Mouse (Mus musculus) frontal cortex, postnatal 10 days (tissue): Measurements from ENCODE around the gene Bmp2k.

Experiments used
- DNase-seq, 2 experiments: peaks; one replicate each; pipeline ENCODE4 v3.0.0; 2022; ENCODE audit warnings: low spot score in 2 of 2, mixed read lengths in 1 of 2

Bmp2k gene

DNA sequence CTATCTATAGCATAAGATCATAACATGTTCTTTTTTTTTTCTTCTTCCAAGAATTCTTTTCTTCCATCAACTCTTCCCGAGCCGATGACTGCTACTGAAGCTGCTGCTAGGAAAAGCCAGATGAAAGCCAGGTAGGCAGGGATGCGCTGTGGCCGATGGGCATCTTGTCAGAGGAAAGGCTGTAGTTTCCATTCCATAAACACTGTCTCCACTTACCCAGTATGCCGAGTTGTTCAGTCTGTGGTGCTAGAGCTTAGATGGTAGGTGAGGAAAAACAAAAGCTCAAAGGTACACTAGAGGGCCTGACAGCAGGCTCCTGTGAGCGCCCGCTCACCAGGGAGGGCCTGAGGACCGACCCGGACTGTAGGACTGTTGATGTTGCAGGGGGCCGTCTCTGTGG is 57.3 kb downstream of the Bmp2k start:
- DNase-seq: no peak

DNA sequence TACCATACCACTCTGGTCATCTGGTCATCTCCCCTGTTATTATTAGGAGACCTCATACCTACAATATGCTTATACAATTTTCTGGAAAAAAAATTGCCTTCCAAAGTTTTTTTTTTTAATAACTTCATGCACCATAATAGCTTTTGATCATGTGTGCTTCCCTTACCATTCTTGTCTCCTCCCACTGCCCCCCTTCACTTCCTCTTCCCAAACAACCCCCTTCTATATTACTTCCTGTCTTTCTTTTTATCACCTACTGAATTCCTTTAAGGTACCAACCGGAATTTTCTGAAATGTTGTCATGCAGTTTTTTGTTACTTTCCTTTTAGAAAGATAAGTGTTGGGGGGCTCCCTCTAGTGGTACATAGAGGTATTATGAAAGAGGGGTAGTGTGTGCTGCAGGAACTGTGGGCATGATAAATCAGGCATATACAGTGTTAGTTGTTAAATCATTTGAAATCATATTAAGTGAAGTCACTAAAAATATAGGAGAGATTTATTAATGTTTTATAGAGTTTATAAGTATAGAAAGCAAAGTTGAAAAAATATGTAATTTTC is 58.1 kb downstream of the Bmp2k start:
- no peak for DNase-seq

DNA sequence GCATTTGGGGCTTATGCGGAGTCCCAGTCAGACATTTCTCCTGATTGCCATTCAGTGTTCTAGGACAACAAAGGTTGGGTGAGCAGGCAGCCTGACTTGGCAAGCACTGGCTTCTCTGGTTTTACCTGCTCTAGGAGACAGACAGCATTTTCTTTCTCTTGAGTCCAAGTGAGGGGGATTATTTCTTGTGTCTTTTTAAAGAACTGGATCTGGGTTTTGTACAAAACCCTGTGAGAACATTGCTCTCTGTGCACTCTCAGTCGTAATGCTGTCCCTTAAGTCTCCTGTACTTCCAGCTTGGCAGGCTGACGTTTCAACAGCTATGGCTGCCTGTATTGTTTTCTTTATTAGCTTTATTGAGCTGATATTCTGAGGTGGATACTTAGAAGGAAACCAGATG is 58.9 kb downstream of the Bmp2k start:
- no peak for DNase-seq

DNA sequence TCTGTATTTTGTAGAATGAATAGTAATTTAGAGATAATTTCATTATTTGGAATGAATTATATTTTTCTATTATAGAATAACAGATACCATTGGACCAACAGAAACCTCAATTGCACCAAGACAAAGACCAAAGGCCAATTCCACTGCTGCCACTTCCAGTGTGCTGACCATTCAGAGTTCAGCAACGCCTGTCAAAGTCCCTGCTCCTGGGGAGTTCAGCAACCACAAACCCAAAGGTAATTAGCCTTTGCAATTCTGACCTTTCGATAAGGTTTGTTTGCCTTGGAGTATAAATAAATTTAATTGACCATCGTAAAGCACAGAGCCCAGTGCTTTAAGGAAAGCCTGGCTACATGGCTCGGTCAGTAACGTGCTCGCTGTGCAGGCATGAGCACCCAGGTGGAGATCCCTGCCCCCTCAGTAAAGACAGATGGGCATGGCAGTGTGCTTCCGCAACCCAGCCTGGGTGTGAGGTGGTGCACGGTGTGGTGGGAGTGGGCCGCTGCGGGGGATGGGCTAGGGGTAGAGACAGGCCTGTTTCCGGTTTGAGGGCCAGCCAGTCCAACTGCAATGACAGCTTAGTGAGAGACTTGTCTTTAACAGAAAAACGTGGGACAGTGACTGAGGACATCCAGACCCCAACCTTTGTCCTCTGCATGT is 59.4 kb downstream of the Bmp2k start:
- no peak for DNase-seq

DNA sequence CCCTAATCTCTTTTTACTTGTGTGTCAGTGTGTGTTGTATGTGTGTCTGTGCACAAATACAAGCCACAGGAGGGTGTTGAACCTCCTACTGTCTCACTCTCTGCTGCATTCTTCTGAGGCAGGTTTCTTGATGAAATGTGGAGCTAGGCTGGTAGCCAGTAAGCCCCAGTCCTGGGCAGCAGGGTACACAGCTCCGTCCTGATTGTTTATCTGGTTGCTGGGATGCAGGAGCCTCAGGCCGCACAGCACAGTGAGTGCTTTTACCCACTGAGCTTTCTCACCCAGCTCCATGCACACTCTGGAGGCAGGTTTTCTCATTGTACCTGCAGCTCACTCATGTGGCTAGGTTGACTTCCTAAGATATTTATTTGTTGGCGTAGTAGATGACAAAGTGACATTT is 63.4 kb downstream of the Bmp2k start:
- DNase-seq: no peak

DNA sequence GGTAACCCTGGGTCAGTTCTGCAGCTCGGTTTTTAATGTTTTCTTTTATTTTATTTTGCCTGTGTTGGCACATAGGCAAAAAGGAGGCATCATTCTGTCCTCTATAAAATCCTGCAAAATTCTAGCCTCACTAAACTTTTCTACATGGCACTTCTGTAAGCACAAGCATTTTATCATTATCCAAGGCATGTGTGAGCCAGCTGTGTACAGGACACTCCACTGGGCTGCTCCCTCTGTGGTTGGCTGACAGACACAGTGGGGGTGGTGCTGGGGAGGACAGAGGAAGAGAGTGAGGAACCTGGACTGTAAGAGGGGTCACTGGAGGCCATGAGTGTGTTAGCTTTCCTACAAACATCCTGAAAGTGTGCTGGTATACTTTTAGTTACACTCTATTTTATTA is 64.6 kb downstream of the Bmp2k start:
- DNase-seq: no peak

DNA sequence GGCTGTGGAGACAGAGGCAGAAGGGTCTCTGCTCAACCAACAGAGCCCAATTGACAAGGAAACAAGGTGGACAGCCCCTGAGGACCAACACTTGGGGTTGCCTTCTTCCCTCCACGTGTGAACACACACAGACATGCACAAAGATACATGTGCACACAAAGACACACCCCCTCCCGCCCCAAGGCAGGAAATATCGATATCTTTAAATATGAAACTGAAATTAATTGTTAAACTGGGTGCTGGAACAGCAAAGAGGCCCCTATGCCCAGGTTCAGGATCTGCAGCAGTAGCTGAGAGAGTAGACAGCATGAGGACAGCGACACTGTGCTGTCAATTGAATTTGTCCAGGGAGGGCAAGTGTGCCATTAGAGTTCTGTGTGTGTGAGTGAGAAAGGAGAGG is 68.3 kb downstream of the Bmp2k start:
- DNase-seq: no peak

DNA sequence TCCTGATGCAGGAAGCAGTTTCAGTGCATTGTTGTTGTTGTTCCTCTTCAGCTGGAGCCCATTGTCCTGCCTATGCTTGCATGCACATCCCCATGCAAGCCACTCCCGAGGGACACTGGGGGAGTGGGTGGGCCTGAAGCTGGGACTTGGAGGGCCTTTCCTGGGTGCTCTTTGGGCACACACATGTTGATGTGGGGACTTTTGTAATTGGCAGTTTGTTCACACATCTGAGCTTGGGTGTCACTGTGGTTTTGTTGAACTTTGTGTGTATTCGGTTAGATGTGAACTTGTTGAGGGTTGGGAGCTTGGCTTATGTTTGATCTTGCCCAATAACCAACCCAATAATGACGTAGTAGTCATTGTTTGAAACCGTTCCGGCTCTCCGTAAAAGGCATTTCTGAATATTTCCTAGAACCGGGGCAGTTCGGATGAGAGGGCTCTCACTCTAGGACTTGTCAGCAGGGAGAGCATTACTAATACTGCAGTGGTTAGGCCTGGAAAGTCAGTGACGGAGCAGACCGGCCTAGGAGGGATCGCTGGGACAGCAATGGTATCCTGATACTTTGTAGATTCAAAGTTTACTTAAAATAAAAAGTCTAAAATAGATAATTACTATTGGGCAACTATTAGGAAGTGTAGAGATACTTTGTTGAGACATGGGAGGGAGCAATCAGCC is 78.1 kb downstream of the Bmp2k start:
- DNase-seq: no peak

DNA sequence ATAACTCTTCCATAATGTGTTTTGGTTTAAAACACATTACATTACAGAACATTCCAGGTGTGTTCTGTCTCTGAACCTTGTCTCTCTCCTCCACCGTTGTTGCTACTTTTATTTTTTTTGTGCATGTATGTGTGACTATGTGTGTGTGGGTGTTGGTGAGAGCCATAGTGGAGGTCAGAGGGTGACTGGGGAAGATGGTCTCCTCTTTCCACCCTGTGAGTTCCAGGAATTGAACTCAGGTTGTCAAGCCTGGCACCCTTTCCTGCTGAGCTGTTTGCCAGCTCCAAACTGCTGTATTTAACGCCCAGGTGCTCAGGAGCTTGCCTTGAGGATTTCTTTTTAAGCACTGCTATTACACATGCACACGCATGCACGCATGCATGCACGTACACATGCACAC is 78.7 kb downstream of the Bmp2k start:
- DNase-seq: no peak

DNA sequence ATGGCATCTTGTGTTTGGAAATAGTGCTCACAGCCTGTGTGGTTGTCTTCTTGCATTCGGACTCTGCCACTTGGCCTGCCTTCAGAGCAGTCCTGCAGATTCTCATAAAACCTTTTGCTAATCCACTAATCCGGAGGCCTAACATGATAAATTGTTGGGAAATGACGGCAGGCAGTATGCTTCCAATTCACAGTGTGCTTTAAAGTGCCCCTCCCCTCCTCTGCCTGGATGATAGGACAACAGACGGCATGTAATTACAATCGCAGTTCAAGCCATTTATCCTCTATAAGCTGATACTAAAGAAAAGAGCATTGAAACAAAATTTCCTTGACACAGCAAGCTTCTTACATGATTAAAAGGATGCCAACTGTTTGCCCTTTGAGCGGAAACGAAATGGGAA is 80.2 kb downstream of the Bmp2k start:
- DNase-seq: no peak

DNA sequence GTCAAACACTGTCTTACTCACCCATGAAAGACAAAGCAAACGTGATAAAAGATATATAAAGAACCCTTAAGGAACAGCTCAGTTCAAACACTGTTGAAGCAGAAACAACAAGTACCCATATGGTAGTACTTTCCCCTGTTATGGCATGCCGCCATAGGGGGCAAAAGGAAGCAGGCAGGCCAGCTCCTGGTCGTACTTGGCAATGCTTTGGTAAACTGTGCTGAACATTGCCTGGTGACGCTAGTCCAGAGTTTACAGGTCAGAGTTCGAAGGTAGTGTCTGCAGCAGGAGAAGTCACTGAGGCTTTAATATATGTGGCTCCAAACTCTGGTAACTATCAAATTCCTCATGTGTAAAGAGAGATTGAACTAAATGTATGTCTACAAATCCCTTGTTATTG is 81.2 kb downstream of the Bmp2k start:
- DNase-seq: no peak

DNA sequence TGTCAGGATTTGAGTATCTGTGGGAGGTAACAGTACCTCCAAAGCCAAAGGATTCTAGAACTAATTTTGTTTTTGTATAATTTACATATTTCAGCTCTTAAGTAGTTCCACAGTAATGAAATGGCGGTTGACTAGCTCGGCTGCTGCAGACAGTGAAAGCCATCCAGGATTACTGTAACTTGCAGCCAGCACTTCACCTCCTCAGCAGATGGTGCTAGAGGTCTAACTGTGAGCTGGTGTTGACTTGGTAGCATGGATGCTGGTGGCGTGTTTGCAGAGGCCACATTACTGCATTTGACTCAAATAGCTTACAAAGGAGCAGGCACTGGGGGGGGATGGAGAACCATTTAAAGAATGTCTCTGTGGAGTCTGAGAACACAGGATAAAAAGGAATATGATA is 84.0 kb downstream of the Bmp2k start:
- DNase-seq: peak in 1 of 2 experiments; percentile 28

DNA sequence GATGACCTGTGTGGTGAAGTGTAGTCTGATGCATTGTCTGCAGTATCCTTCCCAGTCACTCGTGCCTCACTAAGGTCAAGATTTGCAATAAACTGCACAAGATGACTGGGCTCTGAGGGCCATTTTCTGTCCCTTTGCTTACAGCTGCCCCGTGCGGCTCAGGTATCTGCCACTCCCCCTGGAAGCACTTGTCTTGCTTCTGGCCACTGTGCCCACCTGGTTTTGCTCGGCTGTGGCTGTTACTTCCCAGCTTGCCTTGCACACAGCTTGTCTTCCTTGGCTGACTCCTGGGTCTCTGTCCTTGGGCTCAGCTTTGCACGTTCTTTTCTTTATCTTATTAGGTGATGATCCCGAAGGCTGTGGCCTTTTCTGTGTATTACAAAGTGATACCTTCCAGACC is 86.2 kb downstream of the Bmp2k start:
- no peak for DNase-seq

DNA sequence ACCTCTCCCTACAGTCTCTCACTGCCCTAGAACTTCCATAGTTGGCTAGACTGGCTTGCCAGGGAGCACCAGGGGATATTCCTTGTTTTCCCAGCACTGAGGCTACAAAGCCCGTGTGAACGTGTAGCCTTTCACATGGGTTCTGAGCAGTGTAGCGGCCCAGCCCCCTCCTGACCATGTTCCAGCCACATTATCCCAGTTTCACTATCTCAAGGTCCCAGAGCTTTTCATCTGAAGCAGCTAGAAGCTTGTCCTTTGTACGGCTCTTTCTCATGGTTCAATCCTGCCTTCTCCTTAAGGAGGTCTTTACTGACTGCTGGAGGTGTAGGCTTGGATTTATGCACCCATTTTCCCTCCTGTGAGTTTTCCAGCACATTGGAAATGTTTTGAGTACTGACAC is 87.1 kb downstream of the Bmp2k start:
- no peak for DNase-seq

DNA sequence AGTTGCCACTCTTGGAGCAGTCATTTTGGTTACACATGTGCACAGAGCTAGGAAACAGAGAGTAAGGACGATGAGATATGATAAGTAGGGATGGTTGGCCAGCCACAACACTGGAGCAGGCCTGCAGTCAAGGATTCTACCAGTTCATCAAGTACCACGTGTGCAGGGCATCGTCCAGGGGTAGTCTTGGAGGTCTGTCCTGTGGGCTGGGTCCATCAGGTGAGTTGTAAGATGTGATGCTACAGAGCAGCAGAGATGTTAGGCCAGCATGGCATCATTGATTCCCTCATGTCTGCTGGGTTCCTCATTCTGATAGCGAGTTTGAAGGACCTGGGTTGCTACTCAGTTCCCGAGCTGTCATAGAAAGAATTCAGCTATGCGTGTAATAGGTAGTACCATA is 87.6 kb downstream of the Bmp2k start:
- no peak for DNase-seq

DNA sequence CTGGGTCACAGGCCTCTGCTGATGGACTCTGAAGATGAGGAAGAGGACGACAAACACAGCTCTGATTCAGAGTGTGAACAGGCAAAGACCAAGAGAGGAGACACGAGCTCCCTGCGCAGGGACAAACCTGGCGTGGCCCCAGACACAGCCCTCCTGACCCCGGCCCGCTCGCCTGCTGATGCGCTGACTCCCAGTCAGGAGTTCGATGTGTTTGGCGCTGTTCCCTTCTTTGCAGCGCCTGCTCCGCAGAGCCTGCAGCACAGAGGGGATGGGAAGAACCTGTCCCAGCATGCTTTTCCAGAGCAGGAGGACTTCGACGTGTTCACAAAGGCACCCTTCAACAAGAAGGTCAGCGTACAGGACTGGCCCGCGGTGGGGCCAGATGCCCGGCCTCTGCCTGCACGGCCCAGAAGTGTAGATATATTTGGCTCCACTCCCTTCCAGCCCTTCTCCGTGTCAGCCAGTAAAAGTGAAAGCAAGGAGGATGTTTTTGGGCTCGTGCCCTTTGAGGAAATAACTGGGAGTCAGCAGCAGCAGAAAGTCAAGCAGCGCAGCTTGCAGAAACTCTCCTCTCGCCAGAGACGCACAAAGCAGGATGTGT is 89.6 kb downstream of the Bmp2k start:
- DNase-seq: no peak

DNA sequence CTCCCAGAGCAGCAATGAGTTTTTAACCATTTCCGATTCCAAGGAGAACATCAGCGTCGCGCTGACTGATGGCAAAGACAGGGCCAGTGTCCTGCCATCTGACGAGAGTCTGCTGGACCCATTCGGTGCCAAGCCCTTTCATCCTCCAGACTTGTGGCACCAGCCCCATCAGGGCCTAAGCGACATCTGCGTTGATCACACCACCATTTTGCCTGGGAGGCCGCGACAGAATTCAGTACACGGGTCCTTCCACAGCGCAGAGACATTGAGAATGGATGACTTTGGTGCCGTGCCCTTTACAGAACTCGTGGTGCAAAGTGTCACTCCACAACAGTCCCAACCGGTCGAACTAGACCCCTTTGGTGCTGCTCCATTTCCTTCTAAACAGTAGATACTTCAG is 90.3 kb downstream of the Bmp2k start:
- DNase-seq: peak in 1 of 2 experiments; percentile 3

DNA sequence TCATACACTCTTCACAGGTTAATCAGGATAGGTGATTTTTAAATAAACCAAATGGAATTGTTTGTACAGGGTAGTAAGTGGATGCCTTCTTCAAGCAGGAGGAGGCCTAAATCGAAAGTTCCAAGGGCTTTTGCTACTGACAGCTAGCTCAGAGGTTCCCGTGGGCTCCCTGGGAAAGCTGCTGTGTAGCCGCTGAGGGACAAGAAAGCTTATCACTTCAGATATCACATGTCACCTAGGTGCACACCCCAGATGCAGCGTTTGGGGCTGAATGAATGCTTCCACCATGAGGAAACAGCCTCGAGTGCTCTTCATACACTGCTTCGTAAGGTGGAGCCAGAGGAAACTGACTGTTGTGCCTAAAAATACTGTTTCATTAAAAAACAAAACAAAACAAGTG is 90.7 kb downstream of the Bmp2k start:
- DNase-seq: peak in 1 of 2 experiments; percentile 2

DNA sequence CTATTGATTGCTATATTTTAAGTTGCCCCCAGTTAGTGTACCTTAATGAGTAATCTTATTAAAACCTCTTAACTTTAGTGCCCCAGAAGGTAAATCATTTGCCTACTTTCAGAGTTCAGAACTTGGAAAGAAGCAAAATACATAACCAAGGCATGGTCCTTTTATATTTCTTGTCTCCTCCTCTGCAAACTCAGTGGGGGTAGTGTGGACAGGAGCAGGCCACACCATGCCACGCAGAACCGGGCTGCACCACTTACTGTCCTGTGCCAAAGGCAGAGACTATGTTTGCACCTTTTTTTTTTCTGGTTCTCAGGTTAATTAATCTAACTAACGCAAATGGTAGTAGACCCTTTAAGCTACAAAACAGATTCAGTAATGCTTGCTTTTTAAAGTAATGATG is 91.9 kb downstream of the Bmp2k start:
- no peak for DNase-seq

DNA sequence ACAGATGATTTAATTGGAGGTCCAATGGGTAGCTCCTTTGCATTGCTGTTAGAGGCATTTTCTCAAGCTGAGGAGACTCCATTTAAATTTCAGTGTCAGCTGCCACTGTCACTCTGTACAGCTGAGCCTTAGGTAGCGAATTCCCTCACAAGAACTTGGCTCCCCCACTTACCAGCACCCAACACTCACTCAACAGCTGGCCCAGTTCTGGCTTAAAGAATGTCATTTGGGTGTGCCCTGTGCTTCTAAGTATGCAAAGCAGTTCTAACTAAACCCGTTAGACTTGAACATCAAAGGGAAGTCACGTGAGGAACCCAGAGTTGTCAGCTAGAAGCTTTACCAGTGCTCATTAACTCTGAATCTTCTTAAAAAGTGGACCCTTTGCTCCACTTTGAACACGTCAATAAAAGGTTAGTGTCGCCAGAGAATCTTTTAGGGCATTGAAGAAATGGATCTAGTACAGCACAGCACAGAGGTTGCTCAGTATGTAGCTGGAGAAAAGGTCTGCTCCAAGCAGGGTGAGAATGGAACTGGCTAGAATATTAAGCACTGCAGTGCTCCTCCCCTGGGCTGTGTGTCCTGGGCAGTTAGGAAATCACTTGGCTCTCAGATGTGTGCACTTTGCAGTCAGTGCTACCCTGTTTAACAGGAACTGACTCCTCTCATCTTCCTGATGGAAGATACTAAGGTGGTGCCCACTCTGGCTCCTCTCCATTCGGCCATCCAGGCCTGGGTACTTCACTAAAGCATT is 92.7 kb downstream of the Bmp2k start:
- DNase-seq: no peak

DNA sequence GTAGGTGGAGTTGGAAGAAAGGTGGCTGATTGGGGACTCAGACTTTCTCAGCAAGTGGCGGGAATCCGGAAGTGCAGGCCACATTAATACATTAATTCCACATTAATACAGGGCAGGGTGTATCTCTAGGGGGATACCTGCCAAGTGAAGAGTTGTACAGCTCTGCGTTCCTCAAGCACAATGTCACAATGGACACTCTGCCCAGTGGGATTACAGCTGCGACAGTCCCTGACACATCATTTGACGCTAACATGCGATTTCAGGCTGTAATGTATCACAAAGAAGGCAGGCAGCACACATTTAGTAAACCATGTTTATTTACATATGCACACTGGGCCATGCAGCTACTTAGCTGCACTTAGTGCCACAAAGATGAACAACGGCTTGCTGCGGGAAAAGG is 95.5 kb downstream of the Bmp2k start:
- DNase-seq: no peak

DNA sequence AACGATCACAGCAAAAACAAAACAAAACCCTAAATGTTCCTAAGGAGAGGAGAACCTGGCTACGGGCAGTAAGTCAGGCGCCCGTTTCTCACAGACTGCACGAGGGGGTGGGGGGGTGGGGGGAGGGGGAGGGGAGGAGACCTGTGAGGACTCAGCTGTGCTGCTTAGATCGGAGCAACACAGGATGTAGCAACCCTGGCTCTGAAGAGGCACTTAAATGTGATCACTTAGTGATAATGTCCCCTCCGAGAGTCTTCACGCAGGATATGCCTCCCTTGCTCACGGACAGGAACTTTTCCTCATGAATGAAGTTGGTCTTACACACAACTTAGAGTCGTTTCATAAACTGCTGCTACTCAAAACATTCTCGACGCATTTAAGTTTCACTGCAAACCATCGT is 97.8 kb downstream of the Bmp2k start:
- DNase-seq: no peak
